Mouse (Mus musculus): ENCODE results near the gene Inpp5a. TPM values are rescaled to one million over a fixed set of nuclear protein-coding genes. Genes with fewer than 3 reads are reported as not detected.
A peak's percentile ranks its signal among the peaks of the same experiment; 100 is the strongest.

Gene Inpp5a
- polyA plus RNA-seq, 1 experiment from 2014 or later: 29.1 TPM

- H3K4me1 ChIP-seq (replicated peaks; ENCODE audit: control insufficient read depth, insufficient read depth, low read length): no peaks in the 10 kb centered on the region
Measured at GRCm38 (mm10) chr7:139587919-139588318, 199.0 kb downstream of the Inpp5a start.

GRCm38 (mm10) chr7:139590302-139590701 lies 201.4 kb downstream of the Inpp5a start:
- 33% methylated on average over 3 of the region's 3 CpGs for WGBS

More at GRCm38 (mm10) chr7:139587919-139588318, 199.0 kb downstream of the Inpp5a start:
- no peaks in the 10 kb centered on the region for H3K36me3 ChIP-seq (ENCODE audit: control insufficient read depth, insufficient read depth)
- no peak overlapping the region for H3K4me2 ChIP-seq (replicated peaks; ENCODE audit: low read depth)
- no peak overlapping the region for H3K9ac ChIP-seq (ENCODE audit: low read depth, low read length)
- 27% methylated on average over 7 of the region's 7 CpGs for WGBS
- TF ChIP-seq CTCF (IDR thresholded peaks at IDR 0.05; ENCODE audit: low read depth): no peak
- ATAC-seq: no peak
- no peak overlapping the region for H3K27ac ChIP-seq (ENCODE audit: low read depth, low read length)
- peaks cover 55% of the 10 kb centered on the region for H3K27me3 ChIP-seq (replicated peaks; ENCODE audit: control insufficient read depth, insufficient read depth, low read length)
- no peaks in the 10 kb centered on the region for H3K9me3 ChIP-seq (ENCODE audit: control insufficient read depth)
- no peak overlapping the region for H3K4me3 ChIP-seq (ENCODE audit: low read depth, low read length)

GRCm38 (mm10) chr7:139591311-139591710 lies 202.4 kb downstream of the Inpp5a start:
- peaks cover 24% of the 10 kb centered on the region for H3K27me3 ChIP-seq (replicated peaks; ENCODE audit: control insufficient read depth, insufficient read depth, low read length)
- no peaks in the 10 kb centered on the region for H3K9me3 ChIP-seq (ENCODE audit: control insufficient read depth)
- WGBS: 83% methylated on average over 5 of the region's 5 CpGs
- H3K27ac ChIP-seq (ENCODE audit: low read depth, low read length): no peak overlapping the region
- H3K4me1 ChIP-seq (replicated peaks; ENCODE audit: control insufficient read depth, insufficient read depth, low read length): no peaks in the 10 kb centered on the region
- no peak overlapping the region for H3K4me3 ChIP-seq (ENCODE audit: low read depth, low read length)
- ATAC-seq: no peak
- H3K9ac ChIP-seq (ENCODE audit: low read depth, low read length): no peak overlapping the region
- H3K4me2 ChIP-seq (replicated peaks; ENCODE audit: low read depth): no peak overlapping the region
- no peaks in the 10 kb centered on the region for H3K36me3 ChIP-seq (ENCODE audit: control insufficient read depth, insufficient read depth)
- TF ChIP-seq CTCF (IDR thresholded peaks at IDR 0.05; ENCODE audit: low read depth): no peak

More at GRCm38 (mm10) chr7:139590302-139590701, 201.4 kb downstream of the Inpp5a start:
- H3K4me3 ChIP-seq (ENCODE audit: low read depth, low read length): no peak overlapping the region
- H3K27me3 ChIP-seq (replicated peaks; ENCODE audit: control insufficient read depth, insufficient read depth, low read length): peaks cover 32% of the 10 kb centered on the region
- TF ChIP-seq CTCF (IDR thresholded peaks at IDR 0.05; ENCODE audit: low read depth): peak; percentile 81
- H3K4me2 ChIP-seq (replicated peaks; ENCODE audit: low read depth): no peak overlapping the region
- no peaks in the 10 kb centered on the region for H3K36me3 ChIP-seq (ENCODE audit: control insufficient read depth, insufficient read depth)
- H3K4me1 ChIP-seq (replicated peaks; ENCODE audit: control insufficient read depth, insufficient read depth, low read length): no peaks in the 10 kb centered on the region
- H3K9ac ChIP-seq (ENCODE audit: low read depth, low read length): no peak overlapping the region
- H3K27ac ChIP-seq (ENCODE audit: low read depth, low read length): no peak overlapping the region
- 0 out of 2 replicates have a peak, but pooled peaks have one; percentile 22 for ATAC-seq
- no peaks in the 10 kb centered on the region for H3K9me3 ChIP-seq (ENCODE audit: control insufficient read depth)

- Histone ChIP-seq H3K4me3 (ENCODE audit: low read depth, low read length) (no peak overlapping the region), H3K9ac (ENCODE audit: low read depth, low read length) (no peak overlapping the region), H3K36me3 (ENCODE audit: control insufficient read depth, insufficient read depth) (no peaks in the 10 kb centered on the region), H3K4me2 (replicated peaks; ENCODE audit: low read depth) (no peak overlapping the region), H3K27ac (ENCODE audit: low read depth, low read length) (no peak overlapping the region), H3K27me3 (replicated peaks; ENCODE audit: control insufficient read depth, insufficient read depth, low read length) (0 out of 2 replicates have a peak, but pooled peaks cover 4% of the 10 kb centered on the region), H3K9me3 (ENCODE audit: control insufficient read depth) (no peaks in the 10 kb centered on the region), H3K4me1 (replicated peaks; ENCODE audit: control insufficient read depth, insufficient read depth, low read length) (no peaks in the 10 kb centered on the region)
- 72% methylated on average over 6 of the region's 6 CpGs for WGBS
- TF ChIP-seq CTCF (IDR thresholded peaks at IDR 0.05; ENCODE audit: low read depth): no peak
- ATAC-seq: no peak
Measured at GRCm38 (mm10) chr7:139595311-139595710, 206.4 kb downstream of the Inpp5a start.

GRCm38 (mm10) chr7:139595862-139596261 lies 207.0 kb downstream of the Inpp5a start:
- no peak overlapping the region for H3K27ac ChIP-seq (ENCODE audit: low read depth, low read length)
- H3K27me3 ChIP-seq (replicated peaks; ENCODE audit: control insufficient read depth, insufficient read depth, low read length): 0 out of 2 replicates have a peak, but pooled peaks cover 4% of the 10 kb centered on the region
- 59% methylated on average over 6 of the region's 6 CpGs for WGBS
- no peaks in the 10 kb centered on the region for H3K4me1 ChIP-seq (replicated peaks; ENCODE audit: control insufficient read depth, insufficient read depth, low read length)
- H3K4me3 ChIP-seq (ENCODE audit: low read depth, low read length): no peak overlapping the region
- ATAC-seq: no peak
- no peak overlapping the region for H3K9ac ChIP-seq (ENCODE audit: low read depth, low read length)
- no peaks in the 10 kb centered on the region for H3K36me3 ChIP-seq (ENCODE audit: control insufficient read depth, insufficient read depth)
- no peaks in the 10 kb centered on the region for H3K9me3 ChIP-seq (ENCODE audit: control insufficient read depth)
- H3K4me2 ChIP-seq (replicated peaks; ENCODE audit: low read depth): no peak overlapping the region
- no peak for TF ChIP-seq CTCF (IDR thresholded peaks at IDR 0.05; ENCODE audit: low read depth)

GRCm38 (mm10) chr7:139610328-139610727 lies 221.4 kb downstream of the Inpp5a start:
- Histone ChIP-seq H3K36me3 (ENCODE audit: control insufficient read depth, insufficient read depth) (no peaks in the 10 kb centered on the region), H3K9me3 (ENCODE audit: control insufficient read depth) (no peaks in the 10 kb centered on the region), H3K4me3 (ENCODE audit: low read depth, low read length) (no peak overlapping the region), H3K4me1 (replicated peaks; ENCODE audit: control insufficient read depth, insufficient read depth, low read length) (no peaks in the 10 kb centered on the region), H3K27ac (ENCODE audit: low read depth, low read length) (no peak overlapping the region), H3K9ac (ENCODE audit: low read depth, low read length) (no peak overlapping the region), H3K27me3 (replicated peaks; ENCODE audit: control insufficient read depth, insufficient read depth, low read length) (no peaks in the 10 kb centered on the region), H3K4me2 (replicated peaks; ENCODE audit: low read depth) (no peak overlapping the region)
- TF ChIP-seq CTCF (IDR thresholded peaks at IDR 0.05; ENCODE audit: low read depth): no peak
- WGBS: 74% methylated on average over 2 of the region's 2 CpGs
- no peak for ATAC-seq

Measured in intestine, postnatal 0 days (tissue).